ENCODE assay signal across 8 mouse cellular contexts in genomic region chr6:12315070-12315909, GRCm38 (mm10).
DNase-seq lines count a peak whose midpoint lies in the region; ATAC-seq and TF ChIP-seq lines count a peak whose summit lies in the region.

No protein-coding gene starts in this region.

- 39% methylated on average over 7 of the region's 7 CpGs for WGBS in heart, postnatal 0 days
- WGBS in heart, embryonic 12.5 days = 55% methylated on average over 7 of the region's 7 CpGs

- peak; percentile 68 for TF ChIP-seq CTCF in heart, postnatal 0 days (IDR thresholded peaks at IDR 0.05; ENCODE audit: low read depth)

- DNase-seq in heart, postnatal 0 days (ENCODE audit: low spot score) = peak; percentile 39
- peak; percentile 60 for DNase-seq in CD4-positive, CD25-positive, alpha-beta regulatory T cell, adult 2 months (ENCODE audit: low read depth, low spot score)
- peak; percentile 34 for DNase-seq in brain, embryonic 18.5 days (ENCODE audit: low read depth, low spot score)
- DNase-seq in kidney, postnatal 10 days = peak; percentile 16
- peak; percentile 20 for DNase-seq in retina, postnatal 7 days (ENCODE audit: low read depth, low spot score)
- no peak for DNase-seq in gastrocnemius, adult 8-10 months (ENCODE audit: low spot score in 2 of 2)
- DNase-seq in heart, adult 9 months (ENCODE audit: low spot score in 2 of 2) = no peak

- no peak overlapping the region for H3K4me2 ChIP-seq in heart, postnatal 0 days (ENCODE audit: low read depth, low read length)
- no peak overlapping the region for H3K4me2 ChIP-seq in heart, embryonic 12.5 days

- H3K9me3 ChIP-seq in heart, postnatal 0 days (replicated peaks; ENCODE audit: control insufficient read depth, low read length) = no peaks in the 10 kb centered on the region
- H3K9me3 ChIP-seq in heart, embryonic 12.5 days (replicated peaks) = no peaks in the 10 kb centered on the region

- no peak for TF ChIP-seq EP300 in heart, postnatal 0 days (IDR thresholded peaks at IDR 0.05; ENCODE audit: low read depth)

- no peak overlapping the region for H3K27ac ChIP-seq in heart, postnatal 0 days (ENCODE audit: low read depth)
- H3K27ac ChIP-seq in heart, embryonic 12.5 days (ENCODE audit: poor library complexity, severe bottlenecking) = no peak overlapping the region

- no peaks in the 10 kb centered on the region for H3K4me1 ChIP-seq in heart, postnatal 0 days (ENCODE audit: control insufficient read depth, insufficient read depth)
- no peaks in the 10 kb centered on the region for H3K4me1 ChIP-seq in heart, embryonic 12.5 days (replicated peaks)

- no peak for ATAC-seq in heart, postnatal 0 days (ENCODE audit: insufficient read depth, low read depth)
- no peak for ATAC-seq in heart, embryonic 12.5 days (ENCODE audit: insufficient number of reproducible peaks, low FRiP score)

- H3K9ac ChIP-seq in heart, postnatal 0 days (replicated peaks; ENCODE audit: low read depth, low read length) = no peak overlapping the region
- no peak overlapping the region for H3K9ac ChIP-seq in heart, embryonic 12.5 days

- H3K27me3 ChIP-seq in heart, postnatal 0 days (ENCODE audit: control insufficient read depth, insufficient read depth, low read length) = no peaks in the 10 kb centered on the region
- no peaks in the 10 kb centered on the region for H3K27me3 ChIP-seq in heart, embryonic 12.5 days (replicated peaks)

- no peaks in the 10 kb centered on the region for H3K36me3 ChIP-seq in heart, postnatal 0 days (replicated peaks; ENCODE audit: control insufficient read depth, insufficient read depth, low read length)
- no peaks in the 10 kb centered on the region for H3K36me3 ChIP-seq in heart, embryonic 12.5 days

- H3K4me3 ChIP-seq in heart, postnatal 0 days (ENCODE audit: low read depth, low read length) = no peak overlapping the region
- no peak overlapping the region for H3K4me3 ChIP-seq in heart, embryonic 12.5 days

Comparison
In these comparisons a context has a peak if more than half of its experiments do, and no peak if none do; other contexts are left out.
1. DNase-seq: peak in heart, postnatal 0 days (single experiment), CD4-positive, CD25-positive, alpha-beta regulatory T cell, adult 2 months (single experiment), brain, embryonic 18.5 days (single experiment), kidney, postnatal 10 days (single experiment) and retina, postnatal 7 days (single experiment); none in gastrocnemius, adult 8-10 months (0 of 2) and heart, adult 9 months (0 of 2).